Mouse (Mus musculus) G1E-ER4 (cell line): ENCODE measurements around the gene Abcb10. TPM values are rescaled to one million over a fixed set of nuclear protein-coding genes. Genes with fewer than 3 reads are reported as not detected.

Experiments used
- GATA1 ChIP-seq: IDR thresholded peaks from one replicate; pipeline ENCODE4 v1.8.0; 2012; ENCODE audit warnings: low read length, inconsistent platforms
- polyA plus RNA-seq: library from polyadenylated mRNA; stranded (reverse); fragments of >175 nt; gene quantifications from 2 replicates; pipeline ENCODE4 v1.2.3, GENCODE M21; 2012

Abcb10 gene
- polyA plus RNA-seq, result 22.1 and 24.5 TPM in 2 replicates

DNA sequence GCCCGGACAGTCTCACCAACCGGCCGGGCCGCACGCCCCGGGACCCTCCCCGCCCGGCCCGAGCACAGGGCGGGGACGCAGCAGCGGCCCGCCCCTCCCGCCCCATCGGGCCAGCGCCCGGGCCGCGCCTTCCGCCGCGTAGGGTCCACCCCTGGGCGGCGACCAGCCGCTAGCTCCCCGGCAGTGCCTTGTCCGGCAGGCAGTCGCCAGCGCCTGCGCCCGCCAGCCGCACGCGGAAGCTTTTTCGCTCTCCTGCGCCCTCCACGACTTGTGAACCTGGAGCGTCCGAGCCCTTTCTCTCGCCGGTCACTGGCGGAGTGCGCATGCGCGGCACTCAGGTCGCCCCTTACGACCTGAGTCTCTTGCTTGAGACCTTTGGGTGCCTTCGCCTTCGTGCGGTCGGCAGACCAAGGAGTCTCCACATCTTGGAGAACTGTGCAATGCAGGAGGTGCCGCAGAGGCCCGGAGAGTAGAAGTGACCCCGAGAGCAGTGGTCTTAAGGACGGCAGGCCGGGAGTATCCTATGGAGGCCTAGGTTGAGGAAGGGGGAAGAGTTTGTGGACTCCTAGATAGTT is at the start of gene Abcb10:
Gene Abcb10, minus strand, starts transcription at position 297 of the 575 bp plus-strand sequence.
- TF ChIP-seq GATA1, result no peak

GRCm38 (mm10) chr8:124027831-124028230 is 44.9 kb upstream of the Abcb10 start:
- TF ChIP-seq GATA1, result no peak

DNA sequence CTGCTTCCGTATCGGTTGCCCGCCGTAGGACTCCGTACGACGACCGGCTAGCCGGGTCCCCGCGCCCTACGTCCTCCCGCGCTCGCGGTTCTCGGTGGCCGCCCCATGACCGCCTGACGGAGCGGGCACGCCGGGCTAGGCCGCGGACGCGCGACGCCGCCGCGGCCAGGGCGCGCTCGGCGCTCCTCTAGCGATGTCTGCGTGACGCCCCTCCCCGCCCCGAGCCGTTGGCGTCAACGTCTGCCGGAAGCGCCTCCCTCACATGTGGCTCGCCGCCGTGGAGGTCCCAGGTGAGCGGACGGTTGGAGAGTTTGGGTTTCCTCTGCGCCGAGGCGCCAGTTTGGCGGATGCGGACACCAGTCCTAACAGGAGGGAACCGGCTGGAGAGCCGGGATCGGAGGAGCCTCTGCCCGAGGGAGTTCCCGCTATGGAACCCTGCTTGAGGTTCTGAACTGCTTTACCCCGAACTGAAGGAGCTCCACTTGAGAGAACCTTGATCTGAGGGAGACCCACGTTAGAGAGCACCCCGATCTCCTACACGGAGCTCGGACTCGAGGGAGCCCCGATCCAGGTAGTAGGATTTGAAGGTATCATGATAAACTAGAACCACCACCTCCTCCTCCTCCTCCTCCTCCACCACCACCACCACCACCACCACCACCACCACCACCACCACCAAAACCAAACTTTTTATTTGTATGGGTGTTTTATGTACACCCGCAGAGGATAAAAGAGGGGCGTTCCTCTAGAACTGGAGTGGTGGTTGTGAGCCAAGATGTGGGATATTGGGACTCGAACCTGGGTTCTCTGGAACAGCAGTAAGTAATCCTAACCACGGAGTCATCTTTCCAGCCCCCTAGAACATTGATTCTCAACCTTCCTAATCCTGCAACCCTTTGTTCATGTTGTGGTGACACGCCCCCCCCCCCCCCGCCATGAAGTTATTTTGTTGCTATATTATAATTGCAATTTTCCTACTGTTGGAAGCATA is 38.6 kb upstream of the Abcb10 start, which contains the start of the genes Taf5l and Urb2:
Gene Taf5l, minus strand, starts transcription at position 161 of the 991 bp plus-strand sequence.
Gene Urb2, plus strand, starts transcription at position 272 of the 991 bp plus-strand sequence.
- TF ChIP-seq GATA1, result no peak

- no peak for TF ChIP-seq GATA1
Measured at GRCm38 (mm10) chr8:124020439-124021236, 37.7 kb upstream of the Abcb10 start.

DNA sequence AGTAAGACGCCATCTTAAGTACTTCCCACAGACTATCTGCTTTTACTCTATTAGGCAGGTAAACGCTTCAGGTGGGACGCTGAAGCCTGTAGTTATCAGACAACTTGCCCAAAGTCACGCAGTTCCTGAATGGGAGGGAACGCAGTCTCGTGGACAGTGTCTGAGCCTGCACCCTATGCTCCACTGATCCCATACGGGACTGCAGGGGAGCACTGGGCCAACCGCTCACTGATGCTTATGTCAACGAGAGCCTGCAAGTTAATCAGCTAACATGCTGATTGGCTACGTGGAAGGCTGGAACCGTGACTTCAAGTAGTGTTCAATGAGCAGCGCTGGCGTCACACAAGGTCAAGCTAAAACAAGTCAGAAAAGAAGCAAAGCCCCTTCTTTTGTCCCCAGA is 36.9 kb upstream of the Abcb10 start:
- TF ChIP-seq GATA1, result no peak

DNA sequence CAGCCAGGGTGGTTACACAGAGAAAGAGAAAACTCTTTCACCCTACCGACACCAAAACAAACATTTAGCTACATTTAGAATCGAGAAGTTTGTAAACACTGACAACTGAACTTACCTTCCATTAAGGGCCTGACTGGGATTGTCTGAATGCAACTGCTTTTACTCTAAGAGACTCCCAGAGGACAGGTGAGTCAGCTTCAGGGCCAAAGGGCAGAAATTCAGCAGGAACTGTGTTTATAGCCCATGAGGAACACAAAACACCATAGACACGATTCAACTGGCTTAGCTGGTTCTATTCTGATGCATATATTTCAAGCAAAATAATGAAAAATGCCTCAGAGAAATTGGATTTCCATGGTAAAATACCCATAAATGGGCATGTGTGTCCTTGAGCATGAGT is 31.8 kb upstream of the Abcb10 start:
- TF ChIP-seq GATA1, result no peak

DNA sequence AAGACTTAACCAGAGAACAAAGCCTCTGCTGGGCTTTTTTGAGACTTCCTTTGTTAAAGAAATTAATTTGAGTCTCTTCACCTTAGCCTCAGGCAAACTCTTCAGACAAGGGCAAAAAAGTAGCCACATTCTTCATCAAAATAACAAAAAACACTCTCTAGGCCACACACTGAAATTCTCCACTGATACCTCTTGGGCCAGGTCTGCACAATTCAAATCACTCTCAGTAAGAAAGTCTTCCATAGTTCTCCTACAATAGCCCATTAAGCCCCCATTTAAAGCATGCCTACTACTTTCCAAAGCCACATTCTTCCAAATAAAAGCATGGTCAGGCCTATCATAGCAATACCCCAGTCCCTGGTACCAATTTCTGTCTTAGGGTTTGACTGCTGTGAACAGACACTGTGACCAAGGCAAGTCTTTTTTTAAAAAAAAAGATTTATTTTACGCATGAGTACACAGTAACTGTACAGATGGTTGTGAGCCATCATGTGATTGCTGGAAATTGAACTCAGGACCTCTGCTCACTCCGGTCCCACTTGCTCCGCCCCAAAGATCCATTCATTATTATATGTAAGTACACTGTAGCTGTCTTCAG is 29.2 kb upstream of the Abcb10 start:
- TF ChIP-seq GATA1, result no peak

- TF ChIP-seq GATA1, result no peak
Measured at GRCm38 (mm10) chr8:124011580-124011979, 28.7 kb upstream of the Abcb10 start.

GRCm38 (mm10) chr8:124007829-124008228 is 24.9 kb upstream of the Abcb10 start:
- no peak for TF ChIP-seq GATA1

DNA sequence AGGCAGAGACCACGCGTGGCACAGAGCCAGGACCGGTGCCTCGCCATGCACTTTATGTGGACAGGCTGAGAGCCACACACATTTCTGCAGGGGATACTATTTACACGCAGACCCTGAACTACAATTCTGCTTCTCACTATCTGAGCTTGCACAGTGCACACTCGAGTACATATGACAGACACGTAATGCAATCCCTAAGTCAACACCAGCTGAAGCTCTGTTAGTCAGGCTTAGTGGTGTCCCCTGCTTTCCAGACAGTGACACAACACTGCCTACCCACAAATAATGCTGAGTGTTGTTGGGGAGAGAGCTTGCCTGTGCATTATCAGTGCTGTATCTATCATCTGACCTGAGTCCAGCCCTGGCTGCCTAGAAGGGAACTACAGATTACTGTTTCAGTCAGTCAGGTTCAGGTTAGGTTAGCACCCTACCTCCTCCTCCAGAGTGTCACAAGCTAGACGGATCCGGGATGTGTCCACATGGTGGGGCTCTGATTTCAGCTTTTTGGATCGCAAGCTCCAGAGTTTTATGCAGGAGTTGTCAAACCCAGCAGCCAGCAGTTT is 19.7 kb upstream of the Abcb10 start:
- no peak for TF ChIP-seq GATA1

DNA sequence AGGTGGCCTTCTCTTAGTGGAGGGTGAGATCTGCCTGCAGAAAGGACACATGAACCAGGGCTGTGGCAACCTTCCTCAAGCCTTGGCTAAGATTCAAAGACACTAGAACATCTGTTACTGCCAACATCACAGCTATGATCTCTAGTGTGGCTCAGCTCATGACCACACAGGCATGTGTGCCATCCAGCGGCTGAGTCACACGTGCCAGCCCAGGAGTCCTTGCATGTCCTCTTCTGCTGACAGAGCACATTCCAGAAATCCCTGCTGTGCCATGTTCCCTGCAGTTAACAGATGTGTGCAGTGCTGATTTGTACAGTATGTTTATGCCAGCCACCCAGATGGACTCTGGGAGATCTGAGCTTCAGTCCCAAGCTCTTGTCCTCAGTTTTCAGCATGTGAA is 16.6 kb upstream of the Abcb10 start:
- TF ChIP-seq GATA1, result no peak

GRCm38 (mm10) chr8:123993997-123994396 is 11.1 kb upstream of the Abcb10 start:
- TF ChIP-seq GATA1, result no peak

- no peak for TF ChIP-seq GATA1
Measured at GRCm38 (mm10) chr8:123993597-123993996, 10.7 kb upstream of the Abcb10 start.

GRCm38 (mm10) chr8:123992587-123992986 is 9.7 kb upstream of the Abcb10 start:
- TF ChIP-seq GATA1, result no peak
